Mouse (Mus musculus) E14TG2a.4 (cell line): ENCODE results near the gene Robo1.

ENCODE experiments used
- CTCF ChIP-seq: conservative IDR thresholded peaks from 2 replicates; pipeline ENCODE4 v1.5.1; 2014; ENCODE audit warnings: low read length
- NANOG ChIP-seq: IDR thresholded peaks from 2 replicates; pipeline ENCODE4 v1.6.1; 2014; ENCODE audit warnings: borderline replicate concordance, low read length, mixed read lengths
- POU5F1 ChIP-seq: IDR thresholded peaks from 2 replicates; pipeline ENCODE4 v1.6.1; 2014; ENCODE audit warnings: low read length, borderline replicate concordance

- TF ChIP-seq CTCF (no peak), NANOG (no peak), POU5F1 (no peak)
Observed at GRCm38 (mm10) chr16:72419328-72420066, 111.4 kb downstream of the Robo1 start.
